Mouse (Mus musculus) erythroblast, embryonic 14.5 days (primary cell): ENCODE measurements at regions not wholly inside any gene's neighbourhood (a gene's known extent, or its start where the extent isn't known, plus 50 kb on each side); places are given as distances from the start of the nearest gene placed in this dataset.

Experiments
- GATA1 ChIP-seq: IDR thresholded peaks from 2 replicates; pipeline ENCODE4 v1.6.1; 2012; ENCODE audit warnings: low read length, inconsistent platforms, mixed read lengths
- TAL1 ChIP-seq: IDR thresholded peaks from 3 replicates; pipeline ENCODE4 v1.6.1; 2012; ENCODE audit warnings: low read length, inconsistent platforms, mixed read lengths

GRCm38 (mm10) chr17:84071855-84072254, 115.9 kb downstream of the Zfp36l2 start:
- no peak for TF ChIP-seq GATA1
- TF ChIP-seq TAL1, result no peak
